Mouse (Mus musculus): Measurements from ENCODE around the gene Cfap298.

GRCm38 (mm10) chr16:90899498-90899897 lies 35.4 kb downstream of the Cfap298 start:
- TF ChIP-seq TAL1 (IDR thresholded peaks at IDR 0.05; ENCODE audit: low read length) (no peak), GATA1 (IDR thresholded peaks at IDR 0.05; ENCODE audit: low read length) (no peak)

Measured in erythroblast, embryonic 14.5 days (primary cell).